Mouse (Mus musculus) cerebellum, postnatal 36 days (tissue): Measurements from ENCODE around the gene H2-Eb1.
"Not testable (repeated sequence)": the region's sequence is repeated elsewhere in the genome, so short reads cannot be mapped to it uniquely, and the experiment has no call there.

Experiments
- DNase-seq, 2 experiments: peaks; one replicate each; pipeline ENCODE4 v3.0.0; 2021 to 2022; ENCODE audit warnings: mixed read lengths in 2 of 2

H2-Eb1 gene

DNA sequence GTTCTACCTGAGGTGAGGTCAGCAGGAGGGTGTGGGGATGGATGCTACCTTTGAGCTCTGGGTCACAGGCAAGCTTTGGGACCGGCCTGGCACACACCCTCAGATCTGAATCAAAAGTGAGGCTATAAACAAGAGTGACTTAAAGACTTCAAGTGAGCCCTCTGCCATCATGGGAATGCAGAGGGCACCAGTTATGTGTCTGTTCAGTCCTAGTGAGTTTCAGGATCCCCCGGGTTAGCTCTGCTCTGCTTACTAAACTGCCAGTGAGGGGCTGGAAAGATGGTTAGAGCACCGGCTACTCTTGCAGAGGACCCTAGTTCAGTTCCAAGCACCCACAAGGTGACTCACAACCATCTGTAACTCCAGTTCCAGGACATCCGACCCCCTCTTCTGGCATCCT, 13.1 kb upstream of the H2-Eb1 start:
- no peak for DNase-seq

DNA sequence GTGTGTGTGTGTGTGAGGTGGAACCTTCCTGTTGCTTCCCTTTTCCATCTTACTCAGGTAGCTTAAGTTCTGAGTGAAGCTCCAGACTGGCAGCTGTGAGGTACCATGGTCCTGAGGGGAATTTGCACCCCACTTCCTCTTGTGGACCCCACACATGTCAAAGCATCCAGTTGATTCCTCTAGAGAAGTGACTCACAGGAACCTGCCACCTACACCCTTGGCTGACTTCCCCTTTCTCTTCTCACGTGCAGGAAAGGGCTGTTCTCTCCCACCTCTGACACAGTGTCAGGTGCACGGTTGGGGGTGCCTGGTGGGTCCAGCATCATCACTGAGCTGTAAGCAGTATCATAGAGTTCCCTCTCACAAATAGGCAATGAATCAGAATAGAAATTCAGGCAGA, 12.1 kb upstream of the H2-Eb1 start:
- no peak for DNase-seq

GRCm38 (mm10) chr17:34294249-34294648, 11.4 kb upstream of the H2-Eb1 start:
- no peak for DNase-seq

DNA sequence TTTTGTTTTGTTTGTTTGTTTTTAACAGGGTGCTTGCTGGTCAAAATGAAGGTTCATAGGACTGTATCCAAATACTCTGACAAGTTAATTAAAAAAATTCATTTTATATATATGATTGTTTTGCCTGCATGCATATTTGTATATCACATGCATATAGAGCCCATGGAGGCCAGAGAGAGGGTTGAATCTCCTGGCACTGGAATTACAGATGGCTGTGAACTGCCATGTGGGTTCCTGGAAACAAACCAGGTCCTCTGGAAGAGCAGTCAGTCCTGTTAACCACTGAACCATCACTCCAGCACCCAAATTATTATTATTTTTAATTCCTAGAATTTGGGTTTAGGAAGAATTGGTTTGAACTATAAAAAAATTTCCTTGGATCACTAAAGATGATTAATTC, 10.4 kb upstream of the H2-Eb1 start:
- no peak for DNase-seq

GRCm38 (mm10) chr17:34295891-34296794, 9.5 kb upstream of the H2-Eb1 start:
- peak in 1 of 2 experiments; percentile 30 for DNase-seq

- DNase-seq = no peak
These were observed 6.3 kb upstream of the H2-Eb1 start for GRCm38 (mm10) chr17:34299356-34299755.

GRCm38 (mm10) chr17:34300071-34300470, 5.6 kb upstream of the H2-Eb1 start:
- DNase-seq = no peak

GRCm38 (mm10) chr17:34300691-34301566, 4.7 kb upstream of the H2-Eb1 start:
- DNase-seq = no peak

GRCm38 (mm10) chr17:34301670-34302190, 3.9 kb upstream of the H2-Eb1 start:
- no peak for DNase-seq

DNA sequence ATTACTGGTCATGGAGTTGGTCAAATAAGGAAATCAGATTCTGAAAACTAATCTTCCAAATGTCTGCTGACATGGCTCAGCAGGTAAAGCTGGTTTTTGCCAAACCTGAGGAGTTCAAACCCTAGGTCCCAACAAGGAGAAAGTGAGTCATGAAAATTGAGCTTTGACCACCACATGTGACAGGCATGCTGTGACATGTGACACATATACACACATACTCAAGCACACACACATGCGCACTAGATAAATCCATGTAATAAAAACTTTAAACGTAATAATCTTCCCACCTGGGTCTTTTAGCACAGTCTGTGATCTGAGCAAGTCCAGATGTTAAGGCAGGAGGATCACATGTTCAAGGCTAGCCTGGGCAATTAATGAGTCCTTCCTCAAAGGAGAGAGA, 1.9 kb upstream of the H2-Eb1 start:
- no peak for DNase-seq

DNA sequence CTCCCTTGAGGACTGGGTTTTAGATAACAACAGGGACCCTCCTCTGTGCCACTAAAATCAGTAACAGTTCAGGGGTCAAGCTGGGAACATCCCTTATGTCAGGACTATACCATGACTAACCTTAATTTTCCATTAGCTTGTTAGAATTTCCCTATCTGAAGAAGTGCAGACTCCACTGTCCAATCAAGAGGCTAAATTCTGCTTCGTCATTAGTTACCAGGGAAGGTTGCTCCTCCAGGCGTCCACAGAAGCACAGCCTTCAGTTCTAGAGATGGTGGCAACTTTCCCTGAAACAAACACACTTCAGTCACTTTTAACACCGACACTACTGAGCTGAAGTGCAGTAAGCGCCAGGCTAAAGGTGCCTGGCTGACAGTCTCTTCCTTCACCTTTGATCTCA, 916 bp upstream of the H2-Eb1 start:
- DNase-seq = peak in 1 of 2 experiments; percentile 27

DNA sequence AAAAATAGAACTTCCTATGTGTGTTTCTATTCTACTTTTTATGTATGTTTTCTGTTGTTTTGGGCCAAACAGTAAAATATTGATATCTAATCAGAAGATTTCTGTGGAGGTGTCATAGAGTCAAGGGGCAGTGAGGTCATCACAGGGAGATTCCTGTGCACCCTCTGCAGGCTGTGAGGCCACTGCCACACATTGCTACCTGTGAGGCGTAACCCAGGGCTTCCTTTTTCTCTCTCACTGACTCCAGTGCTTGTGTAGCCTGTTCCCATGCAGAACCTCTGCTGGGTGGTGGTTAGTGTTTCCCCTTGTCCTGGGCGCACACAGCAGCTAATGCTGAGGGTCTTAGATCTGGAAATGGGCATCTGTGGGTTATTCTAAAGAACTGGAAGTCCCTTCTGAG, 740 bp downstream of the H2-Eb1 start:
- DNase-seq = no peak

- no peak for DNase-seq
These were observed 1.5 kb downstream of the H2-Eb1 start for GRCm38 (mm10) chr17:34307216-34307615.

GRCm38 (mm10) chr17:34308161-34308560, 2.5 kb downstream of the H2-Eb1 start:
- DNase-seq = no peak

DNA sequence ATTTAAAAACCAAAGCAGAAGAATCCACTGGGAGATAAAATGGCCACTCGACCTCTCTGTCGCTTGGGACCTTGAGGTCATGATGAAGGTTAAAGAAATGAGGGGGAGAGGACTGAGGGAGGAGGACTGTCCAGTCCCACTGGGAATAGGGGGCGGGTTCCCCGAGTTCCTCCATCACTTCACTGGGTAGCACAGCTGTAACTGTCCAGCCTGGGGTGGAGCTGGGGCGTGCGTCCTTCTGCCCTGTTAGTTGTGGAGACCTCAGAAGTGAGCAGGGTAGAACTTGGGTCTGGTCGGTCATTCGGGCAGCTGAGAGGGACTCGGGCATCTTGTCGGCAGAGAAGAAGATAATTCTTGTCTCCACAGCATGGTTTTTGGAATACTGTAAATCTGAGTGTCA, 3.6 kb downstream of the H2-Eb1 start:
- no peak for DNase-seq

DNA sequence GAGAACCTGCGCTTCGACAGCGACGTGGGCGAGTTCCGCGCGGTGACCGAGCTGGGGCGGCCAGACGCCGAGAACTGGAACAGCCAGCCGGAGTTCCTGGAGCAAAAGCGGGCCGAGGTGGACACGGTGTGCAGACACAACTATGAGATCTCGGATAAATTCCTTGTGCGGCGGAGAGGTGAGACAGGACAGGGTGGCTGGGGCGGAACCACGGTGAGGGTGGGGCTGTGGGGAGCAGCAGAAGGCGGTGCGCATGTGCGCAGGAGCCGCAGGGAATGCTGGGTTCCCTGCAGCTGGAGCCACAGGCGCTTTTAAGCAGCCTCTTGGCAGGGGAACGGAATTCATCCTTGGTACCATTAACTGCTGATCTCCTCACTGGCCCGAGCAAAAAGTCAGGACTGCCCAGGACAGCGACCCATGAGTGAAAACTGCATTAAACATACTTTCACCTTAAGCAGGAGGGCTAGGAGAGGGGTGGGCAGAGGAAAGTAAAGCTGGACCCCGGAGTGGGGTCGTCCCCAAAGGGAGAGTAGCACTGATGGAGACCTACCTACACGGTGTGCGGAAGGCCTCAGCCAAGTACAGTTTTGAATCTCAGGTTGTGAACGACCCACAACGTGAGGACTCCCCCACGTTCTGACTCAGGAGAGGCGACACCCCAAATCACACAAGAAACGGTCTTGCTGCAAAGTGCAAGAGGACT, 4.2 kb downstream of the H2-Eb1 start:
- DNase-seq = peak; percentile 51 to 72

- not testable (repeated sequence) for DNase-seq
These were observed 4.9 kb downstream of the H2-Eb1 start for GRCm38 (mm10) chr17:34310526-34310925.

GRCm38 (mm10) chr17:34312185-34312584, 6.5 kb downstream of the H2-Eb1 start:
- DNase-seq = no peak

DNA sequence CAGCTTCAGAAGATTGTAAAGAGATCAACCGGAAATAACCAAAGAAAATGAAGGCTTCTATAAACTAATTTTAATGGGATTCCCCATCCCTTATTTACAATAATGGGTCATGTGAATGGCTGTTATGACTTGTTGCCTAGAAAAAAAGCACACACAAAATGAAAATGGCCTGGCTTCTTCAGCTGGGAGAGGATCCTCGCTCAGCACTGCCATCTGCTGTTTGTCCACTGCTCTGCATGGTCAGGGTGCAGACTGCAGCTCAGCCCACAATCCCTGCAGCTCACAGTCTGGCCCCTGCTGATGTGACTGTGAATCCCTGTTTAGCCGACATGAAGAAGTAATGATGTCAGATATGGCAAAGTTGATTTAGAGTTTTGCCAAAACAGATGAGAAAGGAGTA, 7.7 kb downstream of the H2-Eb1 start:
- DNase-seq = peak; percentile 65 to 71

- DNase-seq = no peak
These were observed 8.6 kb downstream of the H2-Eb1 start for GRCm38 (mm10) chr17:34314286-34314685.

GRCm38 (mm10) chr17:34315512-34315911, 9.8 kb downstream of the H2-Eb1 start:
- no peak for DNase-seq

- no peak for DNase-seq
These were observed 11.0 kb downstream of the H2-Eb1 start for GRCm38 (mm10) chr17:34316697-34317096.

DNA sequence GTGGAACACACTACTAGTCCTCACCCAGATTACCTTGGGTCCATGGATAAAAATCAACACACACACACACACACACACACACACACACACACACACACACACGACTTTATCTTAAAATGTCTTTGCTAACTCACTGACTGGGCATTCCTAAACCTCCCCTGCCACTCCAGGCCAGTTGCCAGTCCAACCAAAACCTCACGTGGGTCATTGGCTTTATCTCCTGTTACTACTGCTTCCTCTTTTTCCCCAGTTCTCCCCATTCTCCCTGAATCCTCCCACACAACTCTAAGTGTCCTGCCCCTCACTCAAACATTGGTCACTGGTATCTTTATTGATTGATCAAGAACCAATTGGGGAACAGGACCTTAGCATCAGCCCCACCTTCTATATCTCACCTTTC, 11.6 kb downstream of the H2-Eb1 start:
- DNase-seq = no peak
